Mouse (Mus musculus) liver, embryonic 13.5 days (tissue): ENCODE results near the gene Fgfbp3. TPM values are rescaled to one million over a fixed set of nuclear protein-coding genes. Genes with fewer than 3 reads are reported as not detected.
"Not testable (repeated sequence)": the region's sequence is repeated elsewhere in the genome, so short reads cannot be mapped to it uniquely, and the experiment has no call there.

Experiments
- ATAC-seq: fragments of 200-750 bp; cut with Nextera tagmentation; 2 replicates; pipeline ENCODE4 v1.8.0; 2017; ENCODE audit warnings: low read depth, mild to moderate bottlenecking, moderate number of reproducible peaks, moderate library complexity
- DNase-seq: peaks from one replicate; pipeline ENCODE4 v3.0.0; 2022
- H3K27ac ChIP-seq: fragments of 300-500 bp; sonication (generic); 2 replicates; pipeline ENCODE4 v1.5.1; 2015; ENCODE audit warnings: moderate library complexity, mild to moderate bottlenecking, inconsistent platforms
- H3K27me3 ChIP-seq: fragments of 300-500 bp; sonication (generic); 2 replicates; pipeline ENCODE4 v1.6.1; 2015; ENCODE audit warnings: mild to moderate bottlenecking, inconsistent platforms
- H3K36me3 ChIP-seq: fragments of 300-500 bp; sonication (generic); 2 replicates; pipeline ENCODE4 v1.6.1; 2015; ENCODE audit warnings: mild to moderate bottlenecking, inconsistent platforms
- H3K4me1 ChIP-seq: fragments of 300-500 bp; sonication (generic); replicated peaks from 2 replicates; pipeline ENCODE4 v1.6.1; 2015; ENCODE audit warnings: inconsistent platforms
- H3K4me2 ChIP-seq: fragments of 300-500 bp; sonication (generic); 2 replicates; pipeline ENCODE4 v1.6.1; 2015; ENCODE audit warnings: inconsistent platforms, mild to moderate bottlenecking, moderate library complexity
- H3K4me3 ChIP-seq: fragments of 300-500 bp; sonication (generic); replicated peaks from 2 replicates; pipeline ENCODE4 v1.5.1; 2015; ENCODE audit warnings: mild to moderate bottlenecking, inconsistent platforms
- H3K9ac ChIP-seq: fragments of 300-500 bp; sonication (generic); 2 replicates; pipeline ENCODE4 v1.6.1; 2015; ENCODE audit warnings: mild to moderate bottlenecking, inconsistent platforms
- H3K9me3 ChIP-seq: fragments of 300-500 bp; sonication (generic); replicated peaks from 2 replicates; pipeline ENCODE4 v1.6.1; 2016; ENCODE audit warnings: inconsistent platforms
- WGBS: fragments of 180-500 bp; shearing (Covaris S2); methylation state at CpG from one replicate; pipeline ENCODE4 v1.1.7; 2015; ENCODE audit not compliant: insufficient replicate concordance; 5-methylcytosine and 5-hydroxymethylcytosine counted together
- polyA plus RNA-seq: library from polyadenylated mRNA; unstranded; fragments of >200 nt; fragmentation: Nextera tagmentation; extraction: Ambion mirVana; gene quantifications from 2 replicates; pipeline ENCODE4 v1.2.1, GENCODE M21; 2015

The Fgfbp3 gene
- polyA plus RNA-seq, 1 experiment from 2014 or later, result 1.8 TPM

- H3K36me3 ChIP-seq, result peaks cover 84% of the 10 kb centered on the region
- DNase-seq, result no peak
- H3K4me1 ChIP-seq, result no peaks in the 10 kb centered on the region
- 78% methylated on average over 11 of the region's 11 CpGs for WGBS
- no peaks in the 10 kb centered on the region for H3K27me3 ChIP-seq
- H3K9me3 ChIP-seq, result no peaks in the 10 kb centered on the region
- no peak overlapping the region for H3K9ac ChIP-seq
- no peak for ATAC-seq
- no peak overlapping the region for H3K4me3 ChIP-seq
- no peak overlapping the region for H3K4me2 ChIP-seq
- no peak overlapping the region for H3K27ac ChIP-seq
Measured at GRCm38 (mm10) chr19:36878743-36879495, 40.5 kb downstream of the Fgfbp3 start.

- Histone ChIP-seq H3K4me2 (no peak overlapping the region), H3K9ac (no peak overlapping the region), H3K4me1 (no peaks in the 10 kb centered on the region), H3K4me3 (no peak overlapping the region), H3K27ac (no peak overlapping the region), H3K36me3 (peaks cover 82% of the 10 kb centered on the region), H3K27me3 (no peaks in the 10 kb centered on the region), H3K9me3 (no peaks in the 10 kb centered on the region)
- ATAC-seq (no peak), DNase-seq (no peak)
Measured at GRCm38 (mm10) chr19:36877329-36877728, 42.1 kb downstream of the Fgfbp3 start.

- no peak overlapping the region for H3K4me3 ChIP-seq
- no peaks in the 10 kb centered on the region for H3K4me1 ChIP-seq
- H3K9ac ChIP-seq, result no peak overlapping the region
- ATAC-seq (no peak), DNase-seq (no peak)
- no peaks in the 10 kb centered on the region for H3K27me3 ChIP-seq
- no peak overlapping the region for H3K4me2 ChIP-seq
- 62% methylated on average over 2 of the region's 2 CpGs for WGBS
- H3K9me3 ChIP-seq, result no peaks in the 10 kb centered on the region
- peaks cover 71% of the 10 kb centered on the region for H3K36me3 ChIP-seq
- no peak overlapping the region for H3K27ac ChIP-seq
Measured at GRCm38 (mm10) chr19:36874651-36875050, 44.8 kb downstream of the Fgfbp3 start.

- peaks cover 68% of the 10 kb centered on the region for H3K36me3 ChIP-seq
Measured at GRCm38 (mm10) chr19:36868675-36869074, 50.7 kb downstream of the Fgfbp3 start.

More at GRCm38 (mm10) chr19:36868675-36869074, 50.7 kb downstream of the Fgfbp3 start:
- H3K9me3 ChIP-seq, DNase-seq, H3K9ac ChIP-seq, ATAC-seq, H3K4me1 ChIP-seq, H3K27ac ChIP-seq, H3K4me3 ChIP-seq, H3K27me3 ChIP-seq, H3K4me2 ChIP-seq: not testable (repeated sequence)
- 66% methylated on average over 3 of the region's 3 CpGs for WGBS

Other genes starting within 250 kb of the Fgfbp3 start
- 0.81 and 1.0 TPM in 2 replicates for gene Ppp1r3c, start 183.0 kb downstream of the Fgfbp3 start, polyA plus RNA-seq
- 14.5 and 16.3 TPM in 2 replicates for gene Tnks2, start 85.4 kb downstream of the Fgfbp3 start, polyA plus RNA-seq
- gene Btaf1, start 6.5 kb upstream of the Fgfbp3 start, polyA plus RNA-seq, result 10.4 and 13.6 TPM in 2 replicates